Mouse (Mus musculus) liver, adult (tissue): ENCODE data around the gene Daam1.

Experiments
- GATA4 ChIP-seq: IDR thresholded peaks from 2 replicates; pipeline ENCODE4 v1.6.1; 2014; ENCODE audit warnings: mild to moderate bottlenecking, low read length; ENCODE audit not compliant: insufficient replicate concordance

Gene Daam1

DNA sequence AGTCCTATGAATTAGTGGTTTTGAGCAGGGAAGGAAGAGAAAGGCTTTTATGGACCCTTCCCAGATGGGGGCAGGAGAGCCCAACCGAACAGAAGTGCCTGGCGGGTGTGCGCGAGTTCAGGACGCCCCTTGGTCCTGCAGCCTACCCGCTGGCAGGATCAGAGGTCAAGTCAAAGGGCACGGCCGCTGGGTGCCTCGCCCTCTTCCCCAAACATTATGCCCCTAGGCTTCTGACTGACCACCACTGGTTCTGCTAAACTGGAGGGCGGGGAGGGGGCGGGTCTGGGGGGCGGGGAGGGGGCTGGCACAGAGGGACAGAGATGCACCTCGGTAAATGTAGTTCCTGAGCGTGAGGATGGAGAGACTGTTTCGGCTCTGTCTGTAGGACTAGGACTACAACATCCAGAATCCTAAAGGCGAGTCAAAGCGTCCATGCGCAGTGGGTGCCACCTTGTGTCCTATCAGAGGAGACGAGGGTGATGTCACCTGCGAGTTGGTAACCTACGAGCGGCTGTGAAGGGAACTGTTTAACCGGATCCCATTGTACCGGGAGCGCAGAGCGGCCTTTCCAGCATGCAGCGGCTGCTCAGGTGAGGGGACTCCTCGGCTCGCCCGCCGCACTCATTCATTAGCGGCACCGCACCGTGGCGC, at the start of gene Daam1:
Gene Daam1 (plus strand): TSS at position 472 of the 651 bp plus-strand sequence.
- TF ChIP-seq GATA4: no peak

DNA sequence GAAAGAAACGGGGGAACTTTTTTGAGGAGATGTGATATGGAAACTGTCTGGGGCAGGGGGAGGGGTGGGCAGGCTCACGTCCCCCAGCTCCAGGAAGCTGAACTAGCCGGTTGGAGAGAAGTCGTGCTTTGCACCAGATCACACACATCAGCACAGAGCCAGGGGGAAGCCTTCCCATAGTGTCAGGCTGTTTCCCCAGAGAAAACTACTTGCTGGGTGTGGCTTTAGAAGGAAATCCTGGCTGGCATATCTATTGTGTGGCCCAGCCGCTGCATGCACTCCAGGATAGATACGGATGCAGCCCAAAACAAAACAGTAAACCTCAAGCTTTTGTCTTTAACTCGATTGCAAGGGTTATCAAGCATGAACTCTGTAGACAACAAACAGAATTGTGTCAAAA, 49.7 kb upstream of the Daam1 start:
- peak; percentile 37; the same call in 1 of the 2 replicates for TF ChIP-seq GATA4

DNA sequence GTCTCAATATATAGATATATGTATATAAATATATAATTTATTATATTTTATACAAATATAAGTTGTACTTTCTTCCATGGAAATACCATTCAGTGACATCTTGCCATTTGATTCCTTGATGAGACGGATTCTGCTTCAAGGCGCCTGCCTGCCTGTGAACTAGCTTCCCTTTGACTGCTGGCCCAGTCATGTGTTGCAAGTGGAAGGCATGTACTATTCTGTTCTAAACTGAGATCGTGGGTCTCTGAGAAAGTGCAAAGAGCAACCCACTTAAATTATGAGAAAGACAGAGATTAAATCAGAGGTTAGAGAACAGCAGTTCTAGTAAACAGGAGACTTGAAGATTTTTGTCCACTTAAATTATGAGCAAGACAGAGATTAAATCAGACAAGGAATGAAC, 46.9 kb upstream of the Daam1 start:
- no peak for TF ChIP-seq GATA4

DNA sequence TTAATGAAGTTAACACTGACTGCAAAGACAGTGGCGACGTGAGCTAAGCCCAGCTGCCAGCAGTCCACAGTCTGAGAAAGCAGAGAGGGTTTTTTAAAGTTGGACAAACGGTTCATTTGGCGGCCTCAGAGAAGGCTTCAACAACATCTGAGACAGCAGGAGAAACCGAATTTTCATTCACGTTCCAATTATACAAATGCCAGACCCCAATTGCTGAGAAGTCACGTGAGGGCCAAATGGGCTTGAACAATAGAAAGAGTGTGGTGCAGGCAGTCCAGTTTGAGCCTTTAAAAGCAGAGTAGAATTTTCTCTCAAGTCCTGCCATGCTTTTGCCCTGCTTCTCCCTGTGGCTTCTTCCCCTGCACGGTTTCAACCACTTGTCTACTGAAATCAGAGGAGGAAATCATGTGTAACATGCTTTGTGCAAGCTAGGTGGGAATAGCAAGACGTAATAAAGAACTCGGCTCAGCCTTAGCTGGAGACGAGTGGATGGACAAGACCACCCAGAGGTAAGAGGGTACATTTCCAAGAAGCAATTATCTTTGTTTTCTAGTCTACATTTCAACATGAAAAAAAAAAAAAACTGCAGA, 46.1 kb upstream of the Daam1 start:
- no peak for TF ChIP-seq GATA4

DNA sequence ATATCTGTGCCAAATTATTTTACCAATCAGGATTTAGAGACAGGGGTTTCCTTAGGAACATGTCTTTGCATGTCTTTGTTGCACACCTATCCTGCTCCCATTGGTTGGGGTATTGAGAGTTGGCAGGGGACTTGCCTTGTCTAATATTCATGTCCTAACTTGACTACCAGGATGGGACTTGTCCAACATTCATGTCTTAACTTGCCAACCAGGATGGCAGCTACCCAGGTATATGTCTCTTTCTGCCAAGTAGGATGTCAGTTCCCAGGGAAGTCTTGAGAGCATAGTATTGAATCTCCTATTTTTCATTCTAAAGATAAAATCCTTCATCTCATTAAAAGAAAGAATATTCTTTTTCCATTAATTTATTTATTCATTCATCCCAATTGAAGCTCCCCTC, 44.4 kb upstream of the Daam1 start:
- TF ChIP-seq GATA4: no peak

DNA sequence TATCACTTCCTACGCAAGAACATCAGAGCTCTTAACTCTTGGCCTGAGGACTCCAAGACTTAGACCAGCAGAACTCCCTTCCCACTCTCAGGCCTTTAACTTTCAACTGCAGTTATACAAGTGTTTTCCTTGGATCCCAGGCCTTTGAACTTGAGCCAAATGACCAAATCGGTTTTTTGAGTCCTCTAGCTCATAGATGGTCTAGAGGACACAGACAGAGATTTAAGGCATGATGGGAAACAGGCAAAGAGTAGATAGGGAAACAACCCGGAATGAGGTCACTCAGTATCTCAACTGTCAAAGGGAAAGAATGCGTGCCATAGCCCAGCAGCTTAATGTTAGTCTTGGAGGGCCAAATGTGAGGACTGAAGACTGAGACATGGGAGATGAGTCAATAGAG, 42.1 kb upstream of the Daam1 start:
- TF ChIP-seq GATA4: no peak

DNA sequence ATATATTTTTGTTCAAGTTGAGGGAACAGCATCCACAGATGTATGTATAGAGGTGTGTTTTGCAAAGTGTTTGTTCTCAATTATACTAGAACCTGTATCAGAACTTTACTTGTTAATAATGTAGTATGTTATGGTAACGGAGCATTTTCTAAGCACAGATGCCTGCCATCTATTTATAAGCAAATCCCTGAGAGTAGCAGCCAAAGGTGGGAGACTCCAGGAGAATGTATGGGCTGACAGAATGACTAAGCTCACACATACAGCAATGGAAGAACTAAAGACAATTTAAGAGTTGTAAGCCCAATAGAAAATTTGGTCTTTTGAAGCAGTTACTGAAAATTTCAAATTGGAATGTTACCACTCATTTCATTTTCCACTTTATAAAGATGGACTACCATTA, 40.3 kb upstream of the Daam1 start:
- no peak for TF ChIP-seq GATA4

DNA sequence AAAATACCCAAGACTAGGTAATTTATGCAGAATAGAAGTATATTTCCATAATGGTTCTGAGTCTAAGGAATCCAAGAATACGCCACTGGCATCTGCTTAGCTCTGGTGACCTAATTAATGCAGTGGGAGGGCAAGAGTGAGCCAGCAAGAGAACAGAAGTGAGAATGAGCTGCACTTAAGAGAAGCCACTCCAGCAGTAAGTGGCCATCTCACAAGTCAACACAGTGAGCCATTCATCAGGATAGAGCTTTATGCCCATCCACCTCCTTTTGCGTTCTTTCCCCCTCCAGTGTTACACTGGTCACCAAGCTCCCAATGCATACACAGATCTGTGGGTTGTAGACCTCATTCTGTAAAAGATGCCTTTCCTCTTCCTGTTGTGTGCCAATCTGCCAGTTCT, 37.8 kb upstream of the Daam1 start:
- TF ChIP-seq GATA4: no peak

DNA sequence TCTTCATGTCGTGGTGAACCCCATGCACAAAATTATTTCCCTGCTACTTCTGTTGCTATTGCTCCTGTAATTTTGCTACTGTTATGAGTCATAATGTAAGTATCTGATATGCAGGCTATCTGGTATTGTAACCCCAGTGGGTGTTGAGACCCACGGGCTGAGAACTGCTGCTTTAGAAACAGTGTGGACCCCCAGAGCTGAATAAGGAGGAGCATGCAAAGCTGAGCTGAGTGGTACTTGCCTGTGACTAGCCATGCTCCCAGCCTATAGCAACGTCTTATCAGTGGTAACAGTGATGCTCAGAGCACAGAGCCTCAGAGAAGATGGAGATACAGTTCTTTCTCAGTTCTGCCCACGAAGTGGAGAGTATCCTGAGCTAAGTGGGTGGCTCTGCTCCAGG, 35.3 kb upstream of the Daam1 start:
- TF ChIP-seq GATA4: no peak

DNA sequence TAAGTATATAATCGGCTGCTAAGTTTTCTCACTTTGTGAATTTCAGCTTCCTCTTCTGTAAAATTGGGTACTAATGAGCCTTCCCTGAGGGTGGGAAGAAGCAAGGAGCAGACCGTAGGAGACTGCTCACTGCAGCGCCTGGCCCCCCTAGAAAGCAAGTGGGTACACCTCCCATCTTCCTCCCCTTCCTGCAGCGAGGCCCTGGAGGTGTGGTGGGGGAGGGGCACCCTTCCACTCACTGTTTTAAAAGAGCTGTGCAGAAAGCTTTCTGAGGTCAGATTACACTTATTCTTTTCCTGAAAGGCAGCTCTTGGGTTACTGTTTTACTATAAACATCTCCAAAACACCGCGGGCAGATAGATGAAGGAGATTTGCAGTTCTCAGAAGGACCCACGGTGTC, 34.4 kb upstream of the Daam1 start:
- TF ChIP-seq GATA4: no peak

DNA sequence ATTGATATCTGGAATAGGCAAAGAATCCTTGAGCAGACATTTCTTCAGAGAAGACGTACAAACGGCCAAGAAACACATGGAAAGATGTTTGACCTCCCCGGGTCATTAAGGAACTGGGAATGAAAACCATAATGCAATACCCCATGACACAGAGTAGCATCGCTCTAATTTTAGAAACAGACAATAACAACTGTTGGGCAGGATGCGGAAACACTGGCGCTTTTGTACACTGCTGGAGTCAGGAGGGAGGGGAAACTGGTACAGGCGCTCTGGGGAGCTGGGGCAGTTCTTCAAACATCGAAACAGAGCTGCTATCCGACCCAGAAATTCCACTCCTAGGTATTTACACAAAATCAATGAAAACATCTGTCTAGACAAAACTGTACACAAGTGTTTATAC, 23.6 kb upstream of the Daam1 start:
- TF ChIP-seq GATA4: no peak

DNA sequence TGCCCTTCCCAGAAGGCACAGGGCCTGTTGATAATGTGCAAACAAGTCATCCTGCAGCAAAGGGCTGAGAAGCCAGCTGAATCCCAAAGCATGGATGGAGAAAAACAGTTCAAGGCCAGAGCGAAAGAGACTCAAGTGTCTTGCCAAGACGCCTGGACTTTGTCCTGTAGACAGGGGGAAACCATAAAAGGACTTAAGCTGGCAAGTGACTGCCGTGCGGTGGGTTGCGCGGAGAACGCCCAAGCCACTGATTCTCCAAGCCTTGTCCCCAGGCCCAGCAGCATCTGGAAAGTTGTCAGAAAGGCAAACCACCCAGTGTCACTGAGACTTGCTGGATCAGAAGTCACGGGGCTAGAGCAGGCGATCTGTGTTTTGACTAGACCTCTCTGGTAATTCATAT, 22.2 kb upstream of the Daam1 start:
- TF ChIP-seq GATA4: no peak

DNA sequence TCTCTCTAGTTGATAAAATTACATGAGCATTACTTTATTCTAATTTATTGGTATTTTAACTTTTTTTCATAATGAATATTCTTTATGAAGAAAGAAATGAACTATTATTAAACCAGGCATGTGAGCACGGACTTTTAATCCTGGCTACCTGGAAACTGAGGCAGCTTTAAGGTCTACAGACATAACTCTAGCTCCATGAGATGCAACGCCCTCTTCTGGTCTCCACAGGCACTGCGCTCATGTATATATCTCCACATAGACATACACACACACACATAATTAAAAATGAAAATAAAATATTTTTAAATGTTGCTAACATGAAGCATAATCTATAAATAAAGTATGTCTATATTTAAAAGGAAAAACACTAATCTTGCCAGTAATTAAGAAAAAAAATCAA, 21.3 kb upstream of the Daam1 start:
- no peak for TF ChIP-seq GATA4

DNA sequence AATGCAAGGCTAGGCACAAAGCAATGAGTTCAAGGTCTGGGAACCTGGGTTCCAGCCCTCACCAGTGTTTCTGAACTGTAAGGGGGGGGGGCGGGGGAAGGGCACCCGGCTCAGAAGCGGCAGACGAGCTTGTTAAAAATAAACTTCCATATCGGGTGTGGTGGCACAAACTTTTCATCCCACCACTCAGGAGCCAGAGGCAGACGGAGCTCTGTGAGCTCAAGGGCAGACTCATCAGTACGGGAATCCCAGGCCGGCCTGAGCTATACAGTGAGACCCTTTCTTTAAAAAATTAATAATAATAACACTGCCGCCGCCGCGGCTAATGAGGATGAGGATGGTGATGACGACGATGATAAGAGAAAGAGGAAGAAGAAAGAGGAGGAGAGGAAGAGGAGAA, 18.3 kb upstream of the Daam1 start:
- no peak for TF ChIP-seq GATA4

DNA sequence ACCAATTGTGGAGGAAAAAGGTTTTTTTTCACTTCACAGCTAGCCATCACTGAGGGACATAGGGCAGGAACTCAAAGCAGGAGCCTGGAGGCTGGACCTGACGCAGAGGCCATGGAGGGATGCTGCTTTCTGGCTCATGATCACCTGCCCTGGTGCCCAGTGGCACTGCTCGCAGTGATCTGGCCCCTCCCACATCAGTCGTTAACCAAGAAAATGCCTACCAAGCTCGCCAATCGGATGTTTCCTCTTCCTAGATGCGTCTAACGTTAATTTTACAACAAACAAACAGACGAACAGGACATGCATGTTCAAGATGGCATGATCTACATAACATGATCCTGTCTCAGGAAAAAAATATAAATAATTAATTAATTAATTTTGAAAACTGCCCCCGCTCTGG, 17.6 kb upstream of the Daam1 start:
- TF ChIP-seq GATA4: no peak

DNA sequence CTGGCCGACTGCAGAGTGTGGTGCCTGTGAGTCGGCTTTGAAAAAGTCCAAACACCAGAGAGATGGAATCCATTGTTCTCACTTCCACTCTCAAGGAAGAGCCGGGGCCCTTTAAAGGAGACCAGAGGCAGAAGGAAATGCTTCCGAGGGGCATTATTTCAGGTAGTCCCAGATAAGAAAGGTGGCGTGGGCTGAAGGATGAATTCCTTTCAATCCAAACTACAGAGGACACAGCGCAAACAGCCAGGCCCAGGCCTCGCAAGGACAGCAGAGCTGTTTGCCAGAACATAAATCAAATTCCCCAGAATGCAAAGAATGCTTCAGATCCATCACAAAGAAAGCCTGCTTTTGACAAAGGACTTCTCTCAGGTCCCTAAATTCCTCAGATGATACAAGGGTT, 17.1 kb upstream of the Daam1 start:
- no peak for TF ChIP-seq GATA4

DNA sequence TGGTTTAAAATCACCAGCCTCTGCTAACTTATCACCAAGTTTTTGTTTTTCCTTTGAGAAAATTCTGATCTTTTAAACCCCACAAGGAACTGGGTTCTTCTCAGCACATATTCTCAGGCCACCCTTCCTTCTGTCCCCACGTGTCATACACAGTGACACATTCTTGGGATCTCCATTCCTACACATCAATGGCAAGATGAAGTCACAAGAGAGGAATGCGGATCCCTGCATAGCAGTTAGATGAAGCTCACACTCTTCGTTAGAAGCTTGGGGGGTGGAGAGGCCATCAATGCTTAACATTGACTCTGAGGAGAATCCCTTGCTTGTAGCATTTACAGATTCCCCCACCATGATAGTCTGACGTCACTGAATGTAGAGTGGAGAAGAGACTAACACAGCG, 10.8 kb upstream of the Daam1 start:
- no peak for TF ChIP-seq GATA4
